Mouse (Mus musculus) thymus, postnatal 0 days (tissue): ENCODE data around the gene Adcy9. TPM values are rescaled to one million over a fixed set of nuclear protein-coding genes. Genes with fewer than 3 reads are reported as not detected.

ENCODE experiments used
- DNase-seq: peaks from one replicate; pipeline ENCODE4 v3.0.0-alpha.2; 2015; ENCODE audit warnings: low spot score
- polyA plus RNA-seq: library from polyadenylated mRNA; unstranded; fragments of >200 nt; fragmentation: Nextera tagmentation; extraction: Ambion mirVana; gene quantifications from 2 replicates; pipeline ENCODE4 v1.2.1, GENCODE M21; 2015

The Adcy9 gene
- polyA plus RNA-seq, 1 experiment from 2014 or later, result 0.61 TPM

DNA sequence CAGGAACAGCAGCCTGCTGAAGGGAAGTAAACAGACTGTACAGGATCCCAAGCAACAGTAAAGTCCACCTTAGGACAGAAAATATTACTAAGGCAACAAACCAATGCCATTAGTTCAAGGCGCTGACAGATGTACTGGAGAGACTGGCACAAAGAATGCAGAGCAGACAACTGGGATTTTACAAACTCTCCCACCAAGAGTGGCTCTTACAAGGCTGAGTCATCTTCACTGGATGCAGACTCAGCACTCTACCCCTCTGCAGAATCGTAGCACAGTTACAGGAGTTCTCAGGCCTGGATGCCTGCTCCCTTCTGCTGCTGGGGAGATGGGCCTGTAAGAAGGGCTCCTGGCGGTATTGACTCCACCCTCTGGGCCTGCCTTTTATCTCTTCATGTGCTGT lies 99.4 kb downstream of the Adcy9 start:
- DNase-seq, result no peak

DNA sequence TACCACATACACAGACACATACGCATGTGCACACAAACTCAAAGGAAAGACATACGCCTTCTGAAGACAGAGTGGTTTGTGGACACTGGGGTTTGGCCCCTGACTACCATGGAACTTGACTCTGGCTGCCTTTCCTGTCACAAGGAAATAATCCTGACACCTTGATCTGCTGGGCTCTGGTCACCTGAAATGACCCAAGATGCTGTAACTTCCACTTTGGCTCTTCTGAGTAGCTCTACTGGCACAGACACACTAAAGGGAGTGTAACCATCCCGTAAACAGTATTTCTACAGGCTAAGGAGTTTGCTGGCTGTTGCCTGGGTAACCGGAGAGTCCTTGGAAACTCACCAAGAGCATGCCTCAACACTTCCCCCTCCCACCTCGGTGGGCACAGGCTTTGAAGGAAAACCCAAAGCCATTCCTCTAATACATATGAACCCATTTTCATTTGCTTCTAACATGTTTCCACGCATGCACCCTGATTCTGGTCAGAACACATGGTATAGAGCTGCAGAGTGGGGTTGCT lies 102.2 kb downstream of the Adcy9 start:
- DNase-seq, result no peak

DNA sequence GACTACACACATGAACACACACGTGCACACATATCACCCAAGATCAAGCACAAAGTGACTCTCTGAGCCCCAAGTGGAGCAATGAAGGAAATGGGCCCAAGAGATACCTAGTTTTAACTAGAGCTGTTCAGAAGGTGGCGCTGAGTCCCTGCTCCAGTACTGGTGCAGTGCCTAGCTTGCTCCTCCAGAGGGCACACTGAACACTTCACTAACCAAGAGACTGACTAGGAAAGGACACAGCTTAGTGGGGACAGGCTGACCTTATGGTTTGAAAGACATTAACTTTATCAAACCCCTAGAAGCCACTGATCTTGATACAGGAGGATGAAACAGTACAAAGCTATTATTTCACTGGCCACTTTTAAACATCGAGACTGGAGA lies 104.2 kb downstream of the Adcy9 start:
- DNase-seq, result peak; percentile 86

DNA sequence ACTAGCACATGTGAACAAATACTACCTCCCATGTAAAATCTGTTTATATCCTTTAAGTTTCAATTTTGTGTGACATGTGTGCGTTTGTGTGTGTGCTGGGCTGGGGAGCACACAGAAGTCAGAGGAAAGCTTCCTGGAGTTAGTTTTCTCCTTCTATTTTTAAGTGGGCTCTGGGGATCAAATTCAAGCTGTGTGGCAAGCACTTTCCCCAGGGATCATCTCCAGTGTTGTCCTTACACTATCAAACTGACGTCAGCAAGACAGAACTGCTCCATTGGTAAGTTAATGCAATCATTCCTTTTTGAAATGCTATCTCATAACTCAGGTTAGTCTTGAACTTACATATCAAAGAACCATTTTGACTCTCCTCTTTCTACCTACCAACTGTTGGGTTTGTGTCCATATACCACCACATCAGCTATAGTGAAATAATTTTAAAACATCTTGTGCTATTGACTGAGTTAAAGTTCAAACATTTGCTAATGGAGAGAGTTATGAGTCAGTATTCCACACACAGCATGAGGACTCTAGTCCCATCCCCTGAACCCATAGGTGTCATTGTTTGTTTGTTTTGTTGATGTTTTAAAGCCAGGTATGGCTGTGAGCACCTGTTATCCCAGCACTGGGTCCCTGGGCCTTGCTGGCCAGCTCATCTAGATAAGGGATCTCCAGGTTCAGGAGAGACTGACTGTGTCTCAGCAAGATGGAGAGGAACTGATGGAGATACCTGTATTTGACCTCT lies 104.8 kb downstream of the Adcy9 start:
- DNase-seq, result no peak

DNA sequence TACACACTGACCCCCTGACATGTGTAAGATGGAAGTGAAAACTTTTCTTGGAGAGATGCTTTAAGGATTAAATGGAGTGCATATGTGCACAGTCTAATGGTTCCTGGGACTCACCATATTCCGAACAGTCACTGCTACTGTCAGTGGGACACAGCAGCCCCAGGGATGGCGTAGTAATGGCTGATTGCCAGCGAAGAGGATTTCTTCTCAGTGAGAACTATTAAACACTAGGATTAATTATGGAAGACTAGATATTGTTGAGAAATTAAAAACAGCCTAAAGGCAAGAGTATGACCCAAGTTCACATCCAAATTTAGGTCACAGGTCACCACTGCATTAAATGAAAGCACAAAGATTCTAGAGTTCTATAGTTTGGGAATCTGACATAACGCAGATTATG lies 105.4 kb downstream of the Adcy9 start:
- no peak for DNase-seq

DNA sequence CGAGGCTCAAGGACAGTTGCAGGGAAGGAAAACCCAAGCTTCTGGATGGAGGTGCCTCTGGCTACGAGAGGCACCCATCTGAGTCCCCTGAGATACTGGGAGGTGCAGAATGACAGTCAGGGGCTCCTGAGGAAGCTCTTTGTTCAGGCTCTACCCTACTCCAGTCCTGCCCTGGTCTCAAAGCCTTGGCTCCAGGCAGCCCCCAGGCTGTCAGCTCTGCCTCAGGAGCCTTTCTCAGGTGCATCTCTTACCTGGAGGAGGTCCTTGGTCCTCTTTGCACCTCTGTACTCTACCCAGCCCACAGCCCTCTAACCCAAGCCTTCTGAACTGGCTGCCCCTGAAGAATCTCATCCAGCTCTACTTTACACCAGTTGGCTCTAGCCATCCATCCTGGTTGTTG lies 108.3 kb downstream of the Adcy9 start:
- DNase-seq, result no peak

DNA sequence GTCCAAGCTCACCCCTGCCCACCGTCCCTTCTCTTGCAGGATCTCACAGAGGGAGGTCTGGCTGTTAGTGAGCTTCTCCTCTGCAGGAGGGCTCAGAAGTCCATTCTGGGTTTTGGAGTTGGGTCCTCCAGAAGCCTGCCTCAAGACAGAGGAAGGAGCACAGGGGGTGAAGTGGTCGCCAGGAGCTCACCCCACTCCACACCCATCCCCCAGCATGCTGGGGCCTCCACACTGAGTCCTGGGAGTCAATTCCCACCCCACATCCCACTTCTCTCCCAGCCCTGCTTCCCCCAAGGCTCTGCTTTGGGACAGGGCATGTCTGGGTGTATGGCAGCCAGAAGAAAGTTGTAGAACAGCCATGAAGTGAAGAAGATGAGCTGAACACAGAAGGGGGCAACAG lies 108.7 kb downstream of the Adcy9 start:
- DNase-seq, result no peak

DNA sequence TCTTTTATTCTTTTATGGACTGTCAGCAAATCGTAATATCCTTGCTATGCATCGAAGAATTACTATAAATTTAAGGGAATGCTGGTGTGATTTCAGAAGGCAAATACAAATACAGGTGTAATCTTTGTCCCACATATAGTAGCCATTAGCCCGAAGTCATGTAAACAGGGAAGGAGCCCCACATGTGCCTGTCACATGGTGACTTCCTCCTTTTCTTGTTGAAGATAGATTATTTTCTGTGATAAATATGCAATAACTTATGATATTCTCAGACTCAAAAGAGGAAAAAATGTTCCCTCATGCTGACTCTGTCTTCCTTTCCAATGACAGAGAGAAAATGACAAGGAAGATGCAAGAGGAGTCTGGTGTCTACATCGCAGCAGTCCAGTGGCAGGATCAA lies 112.5 kb downstream of the Adcy9 start:
- DNase-seq, result no peak

DNA sequence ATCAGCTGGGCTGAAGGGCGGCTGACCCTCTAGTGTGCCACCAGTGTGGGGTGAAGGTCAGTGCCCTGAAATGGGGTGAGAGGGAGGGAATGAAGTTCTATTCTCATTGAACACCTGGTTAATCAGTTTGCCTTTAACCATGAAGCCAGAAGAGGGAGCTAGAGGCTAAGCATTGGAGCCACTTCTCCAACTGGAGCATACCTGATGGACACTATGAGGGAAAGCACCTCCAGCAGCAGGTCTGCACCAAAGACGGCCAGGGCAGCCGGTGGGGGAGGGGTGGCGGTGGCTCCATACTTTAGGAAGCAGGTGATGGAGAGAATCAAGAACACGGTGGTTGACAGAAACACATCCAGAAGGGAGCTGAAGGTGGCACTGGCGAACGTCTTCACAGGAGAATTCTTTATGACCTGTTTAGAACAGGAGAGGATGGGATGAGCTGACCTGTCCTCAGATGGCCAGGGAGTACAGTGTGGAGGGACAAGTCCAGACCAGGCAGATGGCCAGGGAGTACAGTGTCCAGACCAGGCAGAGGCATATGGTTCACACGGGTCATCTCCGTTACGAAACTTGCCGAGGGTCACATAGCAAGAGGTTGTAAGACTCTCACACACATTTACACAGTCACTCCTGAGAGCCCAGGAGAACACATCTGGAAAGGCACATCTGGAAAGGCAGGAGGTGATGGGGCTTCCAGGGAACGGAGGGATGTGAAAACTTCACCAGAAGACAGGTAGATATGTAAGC lies 115.9 kb downstream of the Adcy9 start:
- no peak for DNase-seq

DNA sequence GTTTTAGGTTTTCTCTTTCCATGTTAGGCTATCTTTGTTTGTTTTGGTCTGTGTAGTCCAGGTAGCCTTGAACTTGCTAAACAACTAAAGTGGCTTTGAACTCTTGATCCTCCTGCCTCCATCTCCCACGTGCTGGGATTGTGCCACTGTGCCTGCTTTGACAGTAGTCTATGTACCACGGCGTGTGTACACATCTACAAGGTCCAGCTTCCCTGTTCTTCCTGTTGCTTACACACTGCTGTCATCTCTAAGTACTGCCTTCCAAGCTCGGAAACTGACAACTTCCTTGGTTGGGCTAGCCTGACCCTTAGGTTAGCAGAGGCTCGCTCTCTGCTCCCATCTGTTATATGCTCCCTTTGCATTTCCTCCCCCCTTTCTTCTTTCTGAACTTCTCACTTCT lies 116.7 kb downstream of the Adcy9 start:
- DNase-seq, result no peak

DNA sequence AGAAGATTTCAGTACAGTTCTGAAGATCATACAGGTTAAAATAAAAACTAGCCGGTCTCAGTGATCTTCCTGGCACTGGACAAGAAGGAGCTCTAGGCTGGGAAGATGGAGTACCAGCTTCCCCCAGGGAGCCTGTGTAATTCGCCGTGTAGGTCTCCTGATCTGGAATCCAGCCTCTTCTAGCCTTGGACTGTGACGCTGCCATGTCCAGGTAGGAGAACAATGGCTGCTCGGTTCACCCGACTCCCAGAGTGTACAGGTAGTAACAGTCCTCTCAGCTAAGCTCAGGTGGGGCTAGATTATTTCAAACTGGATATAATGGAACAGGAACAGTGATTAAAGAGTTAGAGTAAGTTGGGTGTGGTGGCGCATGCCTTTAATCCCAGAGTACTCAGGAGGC lies 120.0 kb downstream of the Adcy9 start:
- no peak for DNase-seq

DNA sequence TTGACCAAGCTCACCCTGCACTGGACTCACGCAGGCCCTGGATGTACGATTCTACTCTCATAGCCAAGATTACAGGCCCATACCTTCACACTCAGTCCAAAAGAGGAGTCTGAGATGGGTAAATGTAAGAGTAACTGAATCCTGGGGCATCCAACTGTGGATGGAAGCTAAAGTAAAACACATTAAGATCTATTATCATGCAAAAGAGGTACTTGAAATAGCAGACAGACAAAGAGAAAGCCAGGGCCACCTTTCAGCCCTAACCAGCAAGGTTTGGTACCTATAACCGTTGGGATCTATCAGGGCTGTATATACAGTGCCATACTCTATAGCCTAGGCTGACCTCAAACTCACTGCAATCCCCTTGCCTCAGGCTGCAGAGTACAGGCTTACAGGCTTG lies 127.0 kb downstream of the Adcy9 start:
- no peak for DNase-seq

DNA sequence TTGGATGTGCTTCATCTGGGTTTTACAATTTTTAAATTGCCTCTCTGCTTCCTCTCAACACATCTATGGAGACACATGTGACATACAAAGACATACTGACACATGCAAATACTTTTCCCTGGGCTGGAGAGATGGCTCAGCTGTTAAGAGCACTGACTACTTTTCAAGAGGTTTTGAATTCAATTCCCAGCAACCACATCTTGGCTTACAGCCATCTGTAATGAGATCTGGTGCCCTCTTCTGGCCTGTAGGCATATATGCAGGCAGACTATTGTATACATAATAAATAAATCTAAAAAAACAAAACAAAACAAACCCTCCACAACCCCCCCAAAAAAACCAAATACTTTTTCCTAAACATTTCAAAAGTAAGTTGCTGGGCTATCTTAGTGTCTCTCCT lies 130.8 kb downstream of the Adcy9 start:
- DNase-seq, result no peak

DNA sequence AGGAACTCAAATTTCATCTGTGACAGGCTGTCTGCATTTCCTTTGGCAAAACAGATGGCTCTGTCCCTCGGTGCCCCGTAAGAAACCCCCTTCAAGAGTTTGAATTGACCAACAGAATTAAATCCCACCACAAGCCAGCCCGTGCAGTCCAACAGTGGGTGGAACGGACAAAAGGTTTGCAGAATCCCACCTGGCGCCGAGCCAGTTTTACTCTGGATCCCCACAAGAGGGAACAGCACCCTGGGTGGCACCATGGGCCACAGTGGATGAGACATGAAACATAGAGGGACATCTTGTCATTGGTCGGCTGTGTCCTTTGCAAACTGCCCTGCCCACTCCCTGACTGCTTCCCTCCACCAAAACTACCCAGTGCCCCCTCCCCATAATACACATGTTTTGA lies 133.7 kb downstream of the Adcy9 start:
- no peak for DNase-seq

DNA sequence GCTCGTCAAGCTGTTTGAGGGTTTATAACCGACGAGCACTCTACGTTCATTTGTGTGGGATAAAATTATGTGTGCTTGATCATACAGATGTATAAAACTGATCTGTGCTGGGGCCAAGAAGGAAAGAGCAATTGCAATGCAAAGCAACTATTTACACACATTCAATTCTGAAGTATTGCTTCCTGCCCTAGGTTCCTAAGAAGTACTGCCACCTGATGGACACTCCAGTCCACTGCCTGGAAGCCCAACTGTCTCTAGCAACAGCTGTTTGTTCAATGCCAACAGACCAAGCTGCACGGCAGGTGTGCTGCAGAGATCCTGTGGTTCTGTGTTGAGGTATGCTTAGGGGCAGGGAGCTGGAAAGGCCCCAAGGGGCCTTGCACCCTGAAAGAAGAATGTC lies 135.0 kb downstream of the Adcy9 start:
- peak; percentile 73 for DNase-seq

DNA sequence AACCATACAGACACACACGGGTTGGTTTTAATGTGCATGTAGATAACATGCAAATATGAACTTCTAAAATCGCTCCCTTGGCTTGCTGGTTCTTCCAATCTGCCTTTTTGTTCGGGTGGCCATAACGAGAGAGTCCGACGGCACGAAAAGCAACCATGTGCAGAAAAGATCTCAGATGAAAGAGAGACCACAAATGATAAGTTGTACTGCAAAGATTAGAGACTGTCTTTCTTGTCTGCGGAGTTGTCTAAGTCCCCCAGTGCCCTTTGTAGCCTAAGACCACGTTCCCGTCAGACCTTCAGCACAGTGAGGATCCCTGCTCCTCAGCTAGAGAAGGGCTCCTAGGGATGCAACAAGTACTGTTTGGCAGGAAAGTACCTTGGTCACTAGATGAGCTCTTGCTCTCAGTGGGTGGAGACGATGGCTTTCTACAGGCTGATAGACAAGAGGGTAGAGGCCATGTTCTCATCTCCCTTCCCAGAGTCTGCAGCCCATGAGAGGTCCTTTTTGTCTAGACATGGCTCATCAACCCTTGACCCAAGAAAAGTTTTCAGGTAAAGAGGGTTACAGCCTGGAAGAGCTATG lies 136.9 kb downstream of the Adcy9 start:
- no peak for DNase-seq

DNA sequence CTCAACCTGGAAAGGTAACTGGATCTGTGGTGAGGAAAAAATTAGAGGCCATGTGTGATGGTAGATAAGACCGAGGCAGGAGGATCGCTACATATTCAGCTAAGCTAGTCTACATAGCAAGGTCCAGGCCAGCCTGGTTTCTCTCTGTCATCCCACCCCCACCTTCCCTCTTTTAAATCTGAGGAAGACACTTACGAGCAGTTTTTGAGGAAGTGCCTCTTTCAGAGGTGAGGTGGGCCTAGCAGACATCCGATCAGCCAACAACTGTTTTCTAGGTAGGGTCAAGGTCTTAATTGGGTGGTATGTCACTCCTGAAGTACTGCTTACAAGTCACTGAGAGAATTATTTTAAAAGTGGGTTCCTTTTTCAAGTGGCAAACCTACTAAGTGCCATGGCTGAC lies 138.8 kb downstream of the Adcy9 start:
- DNase-seq, result no peak

DNA sequence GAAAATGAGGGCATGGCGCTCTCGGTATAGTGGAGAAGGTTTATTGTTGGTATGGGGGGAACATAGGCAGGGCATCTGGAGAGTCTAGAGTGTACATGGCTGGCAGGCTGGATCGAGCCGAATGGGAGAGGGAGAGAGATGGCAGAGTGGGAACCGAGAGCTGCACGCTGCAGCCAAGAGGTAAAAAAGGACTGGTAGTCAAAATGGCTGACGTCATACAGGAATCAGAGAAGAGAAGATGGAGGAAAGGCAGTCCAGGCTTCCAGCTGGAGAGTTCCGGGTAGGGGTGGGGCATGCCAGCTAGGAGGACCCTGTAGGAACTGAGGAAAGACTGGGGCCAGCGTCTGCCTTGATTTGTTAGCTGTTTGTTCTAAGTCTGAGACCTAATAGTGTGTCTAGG lies 139.3 kb downstream of the Adcy9 start:
- DNase-seq, result no peak

DNA sequence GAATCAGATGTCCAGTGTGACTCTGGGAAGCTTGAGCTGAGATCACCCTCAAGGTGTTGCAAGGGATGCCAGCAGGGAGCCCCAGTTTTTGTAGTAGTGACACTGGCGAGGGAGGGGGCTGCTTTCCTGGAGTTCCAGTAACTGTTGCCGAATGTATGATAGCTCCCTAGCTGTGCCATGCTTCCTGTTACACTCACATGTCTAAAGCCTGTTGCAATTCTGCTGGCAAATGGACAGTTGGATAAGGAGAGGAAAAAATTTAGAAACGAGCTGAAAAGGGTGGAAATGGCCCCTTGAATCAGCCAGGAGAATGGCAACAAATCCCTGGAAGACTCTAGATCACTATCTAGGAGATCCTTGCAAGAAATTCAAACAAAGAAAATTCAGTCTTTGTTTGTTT lies 140.7 kb downstream of the Adcy9 start:
- DNase-seq, result no peak

DNA sequence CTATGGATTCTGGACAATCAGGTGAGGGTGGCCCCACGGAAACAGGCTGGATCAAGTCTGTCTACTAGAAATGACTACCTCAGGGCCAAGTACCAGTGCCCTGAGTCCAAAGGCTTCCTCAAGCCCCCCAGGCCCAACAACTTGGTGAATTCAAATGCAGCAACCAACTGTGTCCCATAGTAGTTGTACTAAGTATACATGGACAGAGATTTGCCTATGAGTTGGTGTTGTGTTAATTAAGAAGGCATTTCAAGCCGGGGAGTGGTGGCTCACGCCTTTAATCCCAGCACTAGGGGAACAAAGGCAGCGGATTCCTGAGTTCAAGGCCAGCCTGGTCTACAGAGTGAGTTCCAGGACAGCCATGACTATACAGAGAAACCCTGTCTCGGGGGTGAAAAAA lies 143.7 kb downstream of the Adcy9 start:
- DNase-seq, result no peak

DNA sequence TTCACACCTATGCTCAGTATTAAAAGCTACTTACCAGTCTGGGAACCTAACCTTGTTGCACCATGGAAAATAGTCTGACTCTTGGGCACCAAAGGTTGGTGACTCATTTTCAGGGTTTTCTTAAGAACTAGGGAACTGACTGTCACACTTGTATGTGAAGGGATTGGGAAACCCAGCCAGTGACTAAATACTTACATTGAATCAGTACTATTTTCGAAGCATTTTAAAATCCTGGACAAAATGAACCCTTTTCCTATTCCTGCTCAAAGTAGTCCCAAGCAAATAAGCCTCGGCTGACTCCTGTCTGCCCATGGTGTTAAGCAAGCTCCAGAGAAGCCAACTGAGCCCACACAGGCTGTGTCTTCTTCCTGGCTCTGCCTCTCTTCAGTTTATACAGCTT lies 144.1 kb downstream of the Adcy9 start:
- DNase-seq, result no peak

DNA sequence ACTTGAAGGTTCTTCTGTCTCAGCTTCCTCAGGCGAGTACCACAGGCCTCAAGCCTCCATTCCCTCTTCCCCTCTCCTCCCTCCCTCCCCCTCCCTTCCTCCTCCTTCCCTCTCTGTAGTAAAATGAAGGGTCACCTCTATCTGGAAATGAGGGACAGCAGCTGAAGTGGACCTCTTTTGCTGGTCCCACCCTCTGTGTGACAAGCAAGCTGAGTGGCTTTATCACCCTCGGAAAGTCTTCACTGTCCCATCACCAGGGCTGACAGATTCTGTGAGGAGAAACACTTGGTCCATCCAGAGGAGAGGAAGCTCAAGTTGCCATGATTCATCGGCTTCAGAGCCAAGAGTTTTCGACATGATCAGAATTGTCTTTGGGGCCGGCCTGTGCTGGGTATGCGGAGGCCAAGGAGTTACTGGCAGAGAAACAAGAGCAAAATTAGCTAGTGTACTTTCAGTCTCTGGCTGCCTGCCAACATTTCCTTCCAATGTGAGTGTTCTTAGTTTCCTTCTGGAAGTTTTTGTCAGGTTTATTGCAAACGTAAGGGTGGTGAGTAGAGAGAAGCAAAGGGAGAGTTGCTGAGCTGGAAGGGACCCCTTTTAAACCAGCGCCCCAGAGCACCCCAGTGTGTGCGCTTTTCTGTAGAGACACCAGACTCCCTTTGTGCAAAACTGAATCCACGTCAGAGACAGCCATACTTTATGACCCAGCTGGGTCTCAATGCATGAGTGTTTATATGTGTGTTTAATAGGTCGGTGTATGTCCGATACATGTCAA lies 146.4 kb downstream of the Adcy9 start:
- no peak for DNase-seq
